Mouse (Mus musculus) ZHBTc4 (cell line): ENCODE measurements around the gene Trim41.
"Not testable (repeated sequence)": the region's sequence is repeated elsewhere in the genome, so short reads cannot be mapped to it uniquely, and the experiment has no call there.

Experiments
- DNase-seq: peaks from one replicate; pipeline ENCODE4 v3.0.0-alpha.2; 2011; ENCODE audit warnings: low read depth, low spot score

Trim41 gene

DNA sequence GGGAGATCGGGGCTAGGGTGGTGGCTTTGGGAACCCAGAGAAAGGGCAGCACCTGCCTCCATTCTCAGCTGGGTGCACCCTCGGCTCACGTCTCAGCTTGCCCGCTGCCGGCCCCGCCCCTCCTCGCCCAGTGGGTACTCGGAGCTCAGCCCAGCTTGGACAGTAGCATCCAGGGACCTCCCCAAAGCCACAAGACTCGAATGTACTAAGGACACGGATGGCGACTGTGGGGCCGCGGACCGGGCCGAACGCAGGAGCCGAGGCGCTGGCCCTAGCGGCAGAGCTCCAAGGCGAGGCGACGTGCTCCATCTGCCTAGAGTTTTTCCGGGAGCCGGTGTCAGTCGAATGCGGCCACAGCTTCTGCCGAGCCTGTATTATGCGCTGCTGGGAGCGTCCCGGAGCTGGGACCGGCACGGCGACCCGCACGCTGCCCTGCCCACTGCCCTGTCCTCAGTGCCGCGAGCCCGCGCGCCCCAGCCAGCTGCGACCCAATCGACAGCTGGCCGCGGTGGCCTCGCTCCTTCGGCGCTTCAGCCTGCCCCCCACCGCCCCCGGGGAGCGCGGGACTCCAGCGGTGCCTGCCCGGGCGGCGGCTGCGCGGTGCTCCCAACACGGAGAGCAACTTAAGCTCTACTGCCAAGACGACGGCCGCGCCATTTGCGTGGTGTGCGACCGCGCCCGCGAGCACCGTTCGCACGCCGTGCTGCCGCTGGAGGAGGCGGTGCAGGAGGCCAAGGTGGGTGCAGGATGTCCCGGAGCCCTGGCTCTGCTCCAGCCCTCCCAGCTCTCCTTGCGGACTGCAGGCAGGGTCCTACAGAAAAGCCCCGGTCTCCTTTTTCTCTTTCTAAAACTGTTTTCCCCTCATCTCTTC, 20.4 kb upstream of the Trim41 start:
- DNase-seq: peak; percentile 81

DNA sequence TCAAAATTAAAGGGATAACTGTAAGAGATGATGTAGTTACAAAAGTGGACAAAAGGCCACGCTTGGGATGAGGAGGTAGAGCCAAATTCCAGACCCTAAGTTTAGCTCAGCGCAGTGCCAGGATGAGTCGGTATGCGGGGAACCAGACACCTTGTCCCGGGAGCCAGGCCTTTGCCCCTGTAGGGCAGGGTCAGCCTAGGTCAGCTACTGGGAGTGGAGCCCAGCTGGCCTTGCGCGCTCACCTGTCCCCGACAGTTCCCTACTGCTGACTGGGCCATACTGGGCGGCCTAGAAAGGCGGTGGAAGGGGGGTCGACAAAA, 19.8 kb upstream of the Trim41 start:
- DNase-seq: no peak

DNA sequence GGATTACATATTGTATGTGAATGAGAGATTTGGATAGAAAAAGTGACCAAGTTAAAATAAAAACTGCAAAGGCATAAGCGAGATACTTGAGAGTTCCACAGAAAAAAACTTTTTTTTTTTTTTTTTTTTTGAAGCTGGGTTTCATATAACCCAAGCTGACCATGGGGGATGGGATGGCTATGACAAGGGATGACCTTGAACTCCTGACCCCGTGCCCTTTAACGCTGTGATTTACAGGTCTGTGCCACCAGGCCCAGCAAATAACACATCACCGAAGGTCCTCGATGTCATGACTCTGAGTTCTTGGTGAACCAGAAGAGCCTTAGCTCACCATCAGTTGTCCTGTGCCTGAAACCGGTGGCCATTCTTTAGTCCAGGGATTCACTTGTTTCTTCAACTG, 18.8 kb upstream of the Trim41 start:
- DNase-seq: peak; percentile 34

GRCm38 (mm10) chr11:48833731-48834639, 16.8 kb upstream of the Trim41 start:
- peak; percentile 91 for DNase-seq

- DNase-seq: no peak
Observed at GRCm38 (mm10) chr11:48833078-48833730, 16.1 kb upstream of the Trim41 start.

- DNase-seq: no peak
Observed at GRCm38 (mm10) chr11:48831273-48831672, 14.1 kb upstream of the Trim41 start.

DNA sequence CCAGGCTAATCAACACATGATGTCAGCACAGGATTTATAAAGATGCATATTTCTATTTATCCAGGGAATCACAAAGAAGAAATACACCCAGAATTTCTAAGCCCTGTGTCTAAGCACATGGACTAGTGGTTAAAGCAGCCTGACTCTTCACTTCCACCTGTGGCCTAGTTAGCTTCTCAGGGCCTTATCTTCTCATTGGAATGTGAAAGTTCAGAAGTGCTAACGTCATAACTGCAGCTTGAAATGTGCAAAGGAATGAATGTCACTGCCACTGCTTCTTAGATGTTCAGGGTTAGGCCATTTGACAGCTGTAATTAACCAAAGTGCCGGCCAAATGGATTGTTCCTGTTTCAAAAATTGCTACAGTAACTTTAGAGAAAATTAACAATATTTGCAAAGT, 13.1 kb upstream of the Trim41 start:
- no peak for DNase-seq

DNA sequence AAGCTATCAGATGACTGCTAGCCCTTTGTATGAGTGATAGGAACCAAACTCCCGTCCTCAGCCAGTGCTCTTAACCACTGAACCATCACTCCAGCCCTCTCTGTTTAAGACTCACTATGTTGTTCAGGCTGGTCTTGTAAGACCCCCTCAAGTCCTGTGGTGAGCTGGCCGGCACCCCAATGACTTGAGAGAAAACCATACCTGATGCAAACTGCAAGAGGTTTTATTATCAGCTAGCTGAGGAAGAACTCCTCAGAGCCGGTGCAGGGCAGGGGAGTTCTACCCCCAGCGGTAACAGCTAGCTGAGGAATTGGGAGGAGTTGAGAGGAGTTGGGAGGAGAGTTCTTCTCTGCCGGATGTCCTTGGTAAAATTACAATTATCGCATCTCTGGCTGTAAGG, 10.8 kb upstream of the Trim41 start:
- peak; percentile 69 for DNase-seq

DNA sequence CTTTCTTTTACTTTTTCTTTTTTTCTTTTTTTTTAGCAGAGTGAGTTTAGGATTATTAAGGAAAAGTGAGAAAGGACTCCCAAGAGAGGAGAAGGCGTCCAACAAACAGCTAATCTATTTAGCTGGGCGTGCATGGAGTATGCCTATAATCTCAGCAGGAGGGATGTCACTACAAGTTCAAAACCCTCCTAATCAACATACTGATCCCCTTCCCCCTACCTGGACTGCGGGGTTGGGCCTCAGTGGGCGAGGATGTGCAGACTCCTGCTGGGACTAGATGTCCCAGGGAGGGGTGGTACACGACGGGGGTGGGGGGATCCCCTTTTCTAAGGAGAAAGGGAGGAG, 9.6 kb upstream of the Trim41 start:
- peak; percentile 85 for DNase-seq

DNA sequence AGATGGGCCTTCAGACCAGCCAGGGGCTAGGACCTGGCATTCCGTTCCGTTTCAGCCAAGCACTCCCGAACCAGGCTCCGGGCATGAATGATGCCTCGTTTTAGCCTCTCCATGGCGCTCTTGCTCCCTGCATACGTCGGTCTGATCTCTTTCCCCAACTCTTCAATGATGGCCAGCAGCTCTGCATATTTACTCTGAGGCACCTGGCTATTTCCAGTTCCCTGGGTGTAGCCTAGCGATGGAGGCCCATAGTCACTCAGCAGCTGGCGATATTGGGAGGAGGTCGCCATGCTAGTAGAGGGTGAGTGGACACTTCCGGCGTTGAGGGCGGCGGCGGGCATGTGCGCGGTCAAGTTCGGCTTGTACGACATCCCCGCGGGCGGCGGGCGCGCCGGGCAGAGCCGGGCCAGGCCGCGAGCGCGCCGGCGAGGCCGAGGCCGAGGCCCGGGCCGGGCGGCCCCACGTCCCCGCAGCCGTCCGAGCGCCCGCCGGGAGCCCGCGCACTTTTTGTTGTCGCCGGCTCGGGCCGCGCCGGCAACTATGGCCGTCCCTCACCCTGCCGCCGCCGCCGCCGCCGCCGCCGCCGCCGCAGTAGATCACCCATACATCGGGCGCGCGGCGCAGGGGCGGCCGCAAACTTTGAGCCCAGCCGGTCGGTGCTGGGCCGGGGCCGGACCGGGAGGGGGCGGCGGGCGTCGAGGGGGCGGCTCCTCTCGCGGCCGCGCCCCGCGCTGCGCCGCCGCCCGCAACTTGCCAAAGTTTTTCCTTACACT, 9.0 kb upstream of the Trim41 start, which contains the start of the genes Trim7 and Gm12184:
Gene Trim7, plus strand, starts transcription at position 162 of the 773 bp plus-strand sequence.
Gene Gm12184, minus strand, starts transcription at position 677 of the 773 bp plus-strand sequence.
- not testable (repeated sequence) for DNase-seq

DNA sequence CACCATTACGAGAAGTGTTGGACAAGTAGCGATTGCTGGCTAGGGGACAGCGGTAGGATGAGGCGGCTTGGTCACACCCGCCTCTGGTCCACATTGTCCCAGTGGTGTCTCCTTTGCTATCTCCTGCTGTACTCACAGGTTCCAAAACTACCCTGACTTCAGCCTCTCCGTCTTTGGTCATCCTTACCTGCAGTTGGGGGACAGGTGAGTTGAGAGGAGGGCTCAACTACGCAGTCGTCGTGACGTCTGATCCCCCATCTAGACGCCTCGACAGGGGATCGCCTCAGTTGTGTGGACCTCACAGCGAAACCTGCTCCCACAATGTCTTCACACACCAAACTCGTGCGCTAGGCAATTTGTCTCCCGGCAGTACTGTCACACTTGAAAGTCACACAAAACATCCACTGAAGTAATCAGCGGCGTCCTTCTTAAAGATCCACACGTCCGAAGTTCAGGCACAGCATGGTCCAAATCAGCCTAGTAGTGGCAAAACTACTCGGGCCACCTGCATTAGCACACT, 7.2 kb upstream of the Trim41 start:
- no peak for DNase-seq

DNA sequence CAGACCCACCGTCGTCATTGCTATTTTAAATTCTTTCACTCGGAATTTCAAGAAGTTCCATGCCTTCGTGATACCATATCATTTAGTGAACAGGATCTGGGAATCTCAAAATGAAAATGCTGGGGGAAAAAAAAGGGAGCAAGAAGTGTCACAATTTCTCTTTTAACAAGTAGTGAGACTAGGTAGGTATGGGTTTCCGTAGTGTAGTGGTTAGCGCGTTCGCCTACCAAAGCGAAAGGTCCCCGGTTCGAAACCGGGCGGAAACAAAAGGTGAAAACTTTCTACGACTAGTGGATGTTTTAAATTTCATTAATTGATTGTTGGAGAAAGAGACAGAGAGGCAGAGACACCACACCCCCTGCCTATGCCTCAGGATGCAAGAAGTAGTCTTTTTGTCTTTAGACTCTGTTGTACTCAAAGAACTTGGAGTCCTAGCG, 6.4 kb upstream of the Trim41 start:
- peak; percentile 92 for DNase-seq

GRCm38 (mm10) chr11:48822768-48823512, 5.8 kb upstream of the Trim41 start:
- DNase-seq: no peak

- peak; percentile 58 for DNase-seq
Observed at GRCm38 (mm10) chr11:48821299-48821698, 4.1 kb upstream of the Trim41 start.

- no peak for DNase-seq
Observed at GRCm38 (mm10) chr11:48820308-48820674, 3.1 kb upstream of the Trim41 start.

GRCm38 (mm10) chr11:48819614-48820307, 2.6 kb upstream of the Trim41 start:
- no peak for DNase-seq

DNA sequence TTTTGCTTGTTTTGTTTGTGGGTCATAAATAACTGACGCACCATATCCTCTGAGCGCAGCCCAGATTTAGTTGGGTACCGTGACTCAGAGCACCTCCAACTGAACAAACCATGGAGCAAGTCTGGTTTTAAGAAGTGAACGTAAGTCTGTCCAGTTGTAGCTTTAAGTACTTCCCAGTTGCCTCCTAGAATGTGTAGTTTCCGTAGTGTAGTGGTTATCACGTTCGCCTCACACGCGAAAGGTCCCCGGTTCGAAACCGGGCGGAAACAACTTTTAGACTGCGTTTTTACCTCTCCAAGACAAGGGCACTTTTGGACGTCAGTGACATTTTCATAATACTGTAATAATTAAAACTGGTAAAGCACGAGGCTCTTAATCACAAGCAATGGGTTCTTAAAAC, 1.2 kb upstream of the Trim41 start:
- peak; percentile 92 for DNase-seq

DNA sequence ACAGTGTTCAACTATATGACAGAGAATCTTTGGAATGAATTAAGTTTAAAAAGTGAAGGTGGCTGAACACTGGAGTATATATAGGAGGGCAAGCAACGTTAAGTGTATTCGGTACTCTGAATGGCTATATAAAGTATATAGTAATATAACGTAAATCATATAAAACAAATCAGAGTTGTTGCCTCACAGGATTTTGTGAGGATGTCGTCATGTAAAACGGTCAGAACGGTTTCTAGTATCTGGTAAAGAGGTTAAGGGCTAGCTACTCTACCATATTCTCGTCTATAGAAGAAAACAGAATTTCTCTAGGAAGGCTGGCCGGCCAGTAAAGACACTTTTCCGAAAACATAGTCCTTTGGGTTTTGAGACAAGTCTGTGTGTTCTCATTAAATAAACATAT, 641 bp upstream of the Trim41 start:
- no peak for DNase-seq

DNA sequence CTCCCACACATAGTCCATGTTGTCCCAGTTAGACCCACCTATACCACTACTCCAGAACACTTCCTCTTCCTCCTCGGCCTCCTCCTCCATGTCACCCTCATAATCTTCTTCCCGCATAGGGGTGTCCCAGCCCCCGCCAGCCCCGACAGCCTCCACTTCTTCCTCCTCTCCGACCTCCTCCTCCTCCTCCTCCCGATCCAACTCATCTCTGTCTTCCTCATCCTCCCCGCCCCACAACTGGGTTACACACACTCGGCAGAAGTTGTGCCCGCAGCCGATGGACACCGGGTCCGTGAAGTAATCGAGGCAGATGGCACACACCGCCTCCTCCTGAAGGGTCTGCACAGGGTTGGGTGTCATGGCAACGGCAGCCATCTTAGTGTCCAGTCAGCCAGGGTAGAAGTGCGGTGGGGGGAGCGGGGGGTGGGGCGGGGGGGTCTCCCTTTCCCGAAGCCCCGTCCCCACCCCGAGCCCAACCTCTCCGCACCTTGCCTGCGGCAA, 822 bp downstream of the Trim41 start:
- DNase-seq: peak; percentile 79

GRCm38 (mm10) chr11:48815851-48816250, 1.3 kb downstream of the Trim41 start:
- no peak for DNase-seq
